Mouse (Mus musculus): ENCODE measurements around the gene Rfpl4. TPM values are rescaled to one million over a fixed set of nuclear protein-coding genes. Genes with fewer than 3 reads are reported as not detected.

Gene Rfpl4
- not detected in 2 replicates for polyA plus RNA-seq (2012; rRNA removed; ENCODE audit: low replicate concordance)

GRCm38 (mm10) chr7:5116850-5117249 lies at the start of gene Rfpl4:
Rfpl4 (minus strand) TSS chr7:5116950.

DNA sequence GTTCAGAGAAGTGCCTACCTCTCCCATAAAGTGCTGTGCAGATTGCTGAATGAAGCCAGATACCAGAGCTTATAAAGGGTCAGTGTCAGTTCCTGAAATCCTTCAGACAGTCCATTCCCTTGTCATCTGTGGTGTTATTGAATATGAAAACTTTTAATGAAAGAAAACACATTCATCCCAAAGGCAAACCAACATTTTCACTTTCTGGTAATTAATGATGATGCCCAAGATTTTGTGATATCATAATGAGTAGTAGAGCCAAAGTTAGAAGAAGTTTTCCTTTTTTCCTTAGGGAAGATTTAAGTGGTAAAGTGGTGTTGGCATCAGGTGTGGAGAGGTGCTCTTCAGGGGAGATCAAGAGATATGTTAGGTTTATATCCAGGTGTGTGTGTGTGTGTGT lies 32.8 kb upstream of the Rfpl4 start, which contains the start of gene Vmn1r55:
TSS of gene Vmn1r55 (minus strand) at position 101 of the 400 bp plus-strand sequence.

GRCm38 (mm10) chr7:5125549-5126406 lies 9.0 kb upstream of the Rfpl4 start, which contains the start of gene Rasl2-9:
Rasl2-9 (minus strand) TSS chr7:5125950.

DNA sequence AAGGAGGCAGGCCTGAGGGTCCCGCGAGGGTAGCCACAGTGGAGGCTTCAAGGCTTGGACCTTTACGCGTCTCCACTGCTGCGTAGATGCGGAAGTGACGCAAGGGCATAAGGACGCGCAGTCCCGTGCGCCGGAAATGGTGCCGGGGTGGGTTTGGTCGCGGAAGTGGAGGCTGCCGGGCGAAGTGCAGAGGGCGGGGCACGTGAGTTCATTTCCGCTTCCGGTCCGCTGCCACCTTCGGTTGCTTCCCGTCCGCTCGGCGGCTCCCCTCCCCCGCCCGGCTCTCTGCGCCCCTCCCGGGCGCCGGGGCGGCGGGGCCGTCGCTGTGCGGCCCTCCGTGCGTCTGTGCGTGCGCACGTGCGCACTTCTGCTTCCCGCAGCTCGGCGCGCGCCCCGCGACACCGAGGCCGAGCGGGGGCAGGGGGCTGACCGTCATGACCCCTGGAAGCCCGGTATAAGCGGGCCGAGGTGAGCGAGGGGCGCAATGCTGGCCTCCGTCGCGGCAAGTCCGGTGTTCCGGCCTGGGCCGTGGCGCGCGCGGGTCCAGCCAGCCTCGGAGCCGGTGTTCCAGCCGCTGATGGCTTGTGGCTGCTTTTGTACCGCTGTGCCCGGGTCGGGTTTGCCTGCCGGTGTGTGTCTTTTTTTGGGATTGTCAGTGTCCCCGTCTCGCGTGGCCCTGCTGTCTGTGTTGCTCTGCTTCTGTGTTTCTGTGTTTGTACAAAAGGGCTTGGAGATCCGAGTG lies 36.6 kb downstream of the Rfpl4 start, which contains the start of gene Epn1:
TSS of gene Epn1 (plus strand) at position 226 of the 742 bp plus-strand sequence.

DNA sequence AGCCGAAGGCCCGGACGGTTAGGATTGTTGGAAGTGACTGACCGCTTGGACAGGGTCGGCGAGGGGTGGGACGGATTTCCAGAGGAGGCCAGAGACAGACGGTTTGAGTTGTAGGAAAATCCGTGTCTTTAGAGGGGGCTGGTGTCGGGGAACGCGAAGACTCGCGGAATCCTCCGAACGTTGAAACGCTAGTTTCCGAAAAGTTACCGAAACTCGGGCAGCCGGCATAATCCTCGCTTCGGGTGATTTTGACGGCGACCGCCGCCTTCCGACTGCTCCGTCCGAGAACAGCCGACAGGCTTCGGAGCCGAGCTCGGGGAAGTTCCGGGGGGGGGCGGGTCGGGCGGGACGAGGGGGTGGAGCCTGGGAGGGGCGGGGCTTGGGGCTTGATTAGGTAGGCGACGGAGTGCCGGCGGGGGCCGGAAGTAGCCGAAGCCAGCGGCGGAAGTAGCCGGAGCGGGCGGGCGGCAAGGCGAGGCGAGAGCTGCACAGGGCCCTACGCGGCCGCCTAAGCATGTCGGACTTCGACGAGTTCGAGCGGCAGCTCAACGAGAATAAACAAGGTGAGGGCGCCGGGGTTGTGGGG lies 54.9 kb downstream of the Rfpl4 start, which contains the start of gene U2af2:
TSS of gene U2af2 (plus strand) at position 370 of the 586 bp plus-strand sequence.

Other genes with a start within 250 kb of the Rfpl4 start
- gene Isoc2b, start 246.7 kb downstream of the Rfpl4 start, polyA plus RNA-seq (2012; rRNA removed; ENCODE audit: low replicate concordance): 31.8 and 33.1 TPM in 2 replicates
- 34.1 and 38.8 TPM in 2 replicates for gene Isoc2a, start 239.8 kb downstream of the Rfpl4 start, polyA plus RNA-seq (2012; rRNA removed; ENCODE audit: low replicate concordance)
- gene Gm36210, start 210.4 kb downstream of the Rfpl4 start, polyA plus RNA-seq (2012; rRNA removed; ENCODE audit: low replicate concordance): not detected in 2 replicates
- 26.2 and 34.2 TPM in 2 replicates for gene Zfp628, start 201.7 kb downstream of the Rfpl4 start, polyA plus RNA-seq (2012; rRNA removed; ENCODE audit: low replicate concordance)
- gene Nat14, start 194.9 kb downstream of the Rfpl4 start, polyA plus RNA-seq (2012; rRNA removed; ENCODE audit: low replicate concordance): 8.4 and 8.7 TPM in 2 replicates
- 2.7 and 4.6 TPM in 2 replicates for gene Ssc5d, start 191.2 kb downstream of the Rfpl4 start, polyA plus RNA-seq (2012; rRNA removed; ENCODE audit: low replicate concordance)
- gene Sbk2, start 152.5 kb downstream of the Rfpl4 start, polyA plus RNA-seq (2012; rRNA removed; ENCODE audit: low replicate concordance): not detected in 2 replicates
- 0.02 TPM in 1 of 2 replicates, not detected in the other for gene Sbk3, start 145.8 kb downstream of the Rfpl4 start, polyA plus RNA-seq (2012; rRNA removed; ENCODE audit: low replicate concordance)
- gene Zfp579, start 120.8 kb downstream of the Rfpl4 start, polyA plus RNA-seq (2012; rRNA removed; ENCODE audit: low replicate concordance): 39.0 and 47.9 TPM in 2 replicates
- 46.4 and 57.1 TPM in 2 replicates for gene Zfp524, start 102.5 kb downstream of the Rfpl4 start, polyA plus RNA-seq (2012; rRNA removed; ENCODE audit: low replicate concordance)
- gene Fiz1, start 102.3 kb downstream of the Rfpl4 start, polyA plus RNA-seq (2012; rRNA removed; ENCODE audit: low replicate concordance): 24.9 and 25.9 TPM in 2 replicates
- not detected in 2 replicates for gene Gm44973, start 101.5 kb downstream of the Rfpl4 start, polyA plus RNA-seq (2012; rRNA removed; ENCODE audit: low replicate concordance)
- gene Zfp865, start 96.6 kb downstream of the Rfpl4 start, polyA plus RNA-seq (2012; rRNA removed; ENCODE audit: low replicate concordance): 29.9 and 32.6 TPM in 2 replicates
- 1.6 and 2.3 TPM in 2 replicates for gene Ccdc106, start 96.4 kb downstream of the Rfpl4 start, polyA plus RNA-seq (2012; rRNA removed; ENCODE audit: low replicate concordance)
- not detected in 2 replicates for gene 4632433K11Rik, start 82.8 kb downstream of the Rfpl4 start, polyA plus RNA-seq (2012; rRNA removed; ENCODE audit: low replicate concordance)
- 6.7 and 8.4 TPM in 2 replicates for gene Zfp784, start 78.5 kb downstream of the Rfpl4 start, polyA plus RNA-seq (2012; rRNA removed; ENCODE audit: low replicate concordance)
- gene Zfp580, start 65.4 kb downstream of the Rfpl4 start, polyA plus RNA-seq (2012; rRNA removed; ENCODE audit: low replicate concordance): 18.1 and 22.7 TPM in 2 replicates
- gene U2af2, start 54.8 kb downstream of the Rfpl4 start, polyA plus RNA-seq (2012; rRNA removed; ENCODE audit: low replicate concordance): 108 and 110 TPM in 2 replicates
- 442 and 660 TPM in 2 replicates for gene Epn1, start 36.7 kb downstream of the Rfpl4 start, polyA plus RNA-seq (2012; rRNA removed; ENCODE audit: low replicate concordance)
- 0.21 and 0.47 TPM in 2 replicates for gene Rasl2-9, start 9.0 kb upstream of the Rfpl4 start, polyA plus RNA-seq (2012; rRNA removed; ENCODE audit: low replicate concordance)
- gene Vmn1r55, start 32.7 kb upstream of the Rfpl4 start, polyA plus RNA-seq (2012; rRNA removed; ENCODE audit: low replicate concordance): not detected in 2 replicates
- not detected in 2 replicates for gene Vmn1r56, start 79.8 kb upstream of the Rfpl4 start, polyA plus RNA-seq (2012; rRNA removed; ENCODE audit: low replicate concordance)
- not detected in 2 replicates for gene Vmn1r57, start 101.5 kb upstream of the Rfpl4 start, polyA plus RNA-seq (2012; rRNA removed; ENCODE audit: low replicate concordance)
- not detected in 2 replicates for gene Gm5065, start 233.6 kb upstream of the Rfpl4 start, polyA plus RNA-seq (2012; rRNA removed; ENCODE audit: low replicate concordance)
- gene Nlrp2, start 234.1 kb upstream of the Rfpl4 start, polyA plus RNA-seq (2012; rRNA removed; ENCODE audit: low replicate concordance): not detected in 2 replicates